Mouse (Mus musculus) lung, adult 2 months (tissue): Measurements from ENCODE around the gene Map7d1.

Source experiments
- CTCF ChIP-seq: fragments of 200-500 bp; IDR thresholded peaks from 2 replicates; pipeline ENCODE4 v1.5.1; 2011; ENCODE audit warnings: mild to moderate bottlenecking, low read length, control low read depth; ENCODE audit not compliant: insufficient read depth
- POLR2A ChIP-seq: fragments of 200-500 bp; IDR thresholded peaks from 2 replicates; pipeline ENCODE4 v1.6.1; 2011; ENCODE audit warnings: low read depth, mild to moderate bottlenecking, control low read depth, low read length, borderline replicate concordance; ENCODE audit errors: extremely low read depth

- TF ChIP-seq CTCF (no peak), POLR2A (no peak)
Measured at GRCm38 (mm10) chr4:126250659-126251058, 5.5 kb downstream of the Map7d1 start.
